Mouse (Mus musculus): Measurements from ENCODE around the gene Nop53.

DNA sequence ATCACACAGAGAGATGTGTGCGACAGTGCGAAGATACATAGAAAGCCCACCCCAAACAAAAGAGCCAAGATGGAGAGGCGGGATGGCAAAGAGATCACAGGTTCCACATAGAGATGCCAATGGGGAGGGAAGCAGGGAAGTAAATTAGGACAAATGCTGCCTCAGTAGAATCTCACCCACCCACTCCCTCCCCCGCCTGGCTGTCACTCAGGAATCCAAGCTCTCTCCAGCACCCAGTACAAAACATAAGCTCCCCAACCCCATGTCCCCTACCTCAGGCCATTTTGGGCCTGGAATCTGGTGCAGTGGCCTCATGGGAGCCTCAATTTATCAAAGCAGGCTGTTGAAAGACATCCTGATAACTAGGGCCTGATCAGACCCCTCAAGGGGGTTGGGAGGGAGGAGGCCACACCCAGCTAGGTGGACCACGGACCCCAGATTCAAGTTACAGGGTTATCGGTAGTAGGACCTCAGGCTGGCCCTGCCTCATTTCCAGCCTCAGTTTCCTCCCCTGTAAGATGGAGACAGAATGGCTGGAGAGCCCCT, 25.2 kb downstream of the Nop53 start:
- TF ChIP-seq CTCF (IDR thresholded peaks at IDR 0.05; ENCODE audit: low read depth) (no peak), EP300 (IDR thresholded peaks at IDR 0.05; ENCODE audit: low read depth) (no peak)
